25 mouse cellular contexts compared by ENCODE assay signal in genomic region chr2:90659016-90659415, GRCm38 (mm10).
"Had no signal": no experiment of that assay in that cellular context is flagged by ENCODE, and none has a peak within 500 bp of the region (broad histone marks: within the 10 kb centered on the region; RNA-seq: fewer than 3 reads in every experiment).

No protein-coding gene starts in this region.

- H3K9me3 ChIP-seq: heart, embryonic 13.5 days; heart, embryonic 15.5 days; hindbrain, embryonic 13.5 days; hindbrain, embryonic 15.5 days; kidney, embryonic 15.5 days; limb, embryonic 13.5 days; limb, embryonic 15.5 days had no signal

- H3K4me1 ChIP-seq: heart, embryonic 15.5 days; hindbrain, embryonic 13.5 days; hindbrain, embryonic 15.5 days; kidney, embryonic 15.5 days; limb, embryonic 13.5 days; limb, embryonic 15.5 days had no signal

- H3K9ac ChIP-seq: heart, embryonic 13.5 days; heart, embryonic 15.5 days; hindbrain, embryonic 13.5 days; hindbrain, embryonic 15.5 days; kidney, embryonic 15.5 days; limb, embryonic 13.5 days; limb, embryonic 15.5 days; liver, embryonic 14.5 days had no signal

- H3K36me3 ChIP-seq: heart, embryonic 13.5 days; heart, embryonic 15.5 days; hindbrain, embryonic 13.5 days; hindbrain, embryonic 15.5 days; kidney, embryonic 15.5 days; limb, embryonic 13.5 days; limb, embryonic 15.5 days had no signal

- DNase-seq: gastrocnemius, adult 2 months; gastrocnemius, postnatal 14 days; gastrocnemius, postnatal 36 days; heart, adult 11 months; heart, adult 2 months; heart, postnatal 14 days; heart, postnatal 36 days; kidney, adult 11 months; kidney, adult 2 months; kidney, adult 9 months; kidney, postnatal 10 days; kidney, postnatal 25 days; layer of hippocampus, adult 9-11 months; layer of hippocampus, postnatal 36 days; left cerebral cortex, postnatal 4 days had no signal

- H3K4me3 ChIP-seq: gastrocnemius, adult 2 months; heart, adult 2 months; heart, embryonic 13.5 days; heart, embryonic 15.5 days; hindbrain, embryonic 13.5 days; hindbrain, embryonic 15.5 days; kidney, embryonic 15.5 days; limb, embryonic 13.5 days; limb, embryonic 15.5 days had no signal

- H3K4me2 ChIP-seq: heart, embryonic 13.5 days; heart, embryonic 15.5 days; hindbrain, embryonic 13.5 days; hindbrain, embryonic 15.5 days; kidney, embryonic 15.5 days; limb, embryonic 13.5 days; limb, embryonic 15.5 days had no signal

- H3K27me3 ChIP-seq: heart, embryonic 13.5 days; heart, embryonic 15.5 days; hindbrain, embryonic 13.5 days; hindbrain, embryonic 15.5 days; kidney, embryonic 15.5 days; limb, embryonic 15.5 days had no signal

- H3K27ac ChIP-seq: gastrocnemius, adult 2 months; heart, adult 2 months; heart, embryonic 13.5 days; heart, embryonic 15.5 days; hindbrain, embryonic 13.5 days; hindbrain, embryonic 15.5 days; hindbrain, postnatal 0 days; kidney, embryonic 15.5 days; limb, embryonic 13.5 days; limb, embryonic 15.5 days had no signal

- ATAC-seq: hindbrain, postnatal 0 days; intestine, embryonic 16.5 days had no signal
